Mouse (Mus musculus): ENCODE measurements around the gene Hist1h4d.
"Not testable (repeated sequence)": the region's sequence is repeated elsewhere in the genome, so short reads cannot be mapped to it uniquely, and the experiment has no call there.

DNA sequence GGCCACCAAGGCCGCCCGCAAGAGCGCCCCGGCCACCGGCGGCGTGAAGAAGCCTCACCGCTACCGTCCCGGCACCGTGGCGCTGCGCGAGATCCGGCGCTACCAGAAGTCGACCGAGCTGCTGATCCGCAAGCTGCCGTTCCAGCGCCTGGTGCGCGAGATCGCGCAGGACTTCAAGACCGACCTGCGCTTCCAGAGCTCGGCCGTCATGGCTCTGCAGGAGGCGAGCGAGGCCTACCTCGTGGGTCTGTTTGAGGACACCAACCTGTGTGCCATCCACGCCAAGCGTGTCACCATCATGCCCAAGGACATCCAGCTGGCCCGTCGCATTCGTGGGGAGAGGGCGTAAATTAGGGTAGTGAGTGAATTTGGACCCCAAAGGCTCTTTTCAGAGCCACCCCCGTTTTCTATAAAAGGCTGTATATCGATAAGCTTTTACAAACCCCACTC is 5.5 kb upstream of the Hist1h4d start:
- TF ChIP-seq CTCF (IDR thresholded peaks at IDR 0.05; ENCODE audit: control insufficient read depth, insufficient read depth, insufficient replicate concordance, low read depth, low read length); POLR2A (IDR thresholded peaks at IDR 0.05; ENCODE audit: control insufficient read depth, low read depth, low read length): not testable (repeated sequence)

Measured in testis, adult 2 months (tissue).